Mouse (Mus musculus) lung, postnatal 0 days (tissue): Measurements from ENCODE around the gene Csnk1g2. TPM values are rescaled to one million over a fixed set of nuclear protein-coding genes. Genes with fewer than 3 reads are reported as not detected.

Experiments
- ATAC-seq: fragments of 200-750 bp; cut with Nextera tagmentation; 2 replicates; pipeline ENCODE4 v1.8.0; 2017; ENCODE audit warnings: moderate library complexity
- DNase-seq: peaks from one replicate; pipeline ENCODE4 v3.0.0-alpha.2; 2016; ENCODE audit warnings: low spot score
- H3K27ac ChIP-seq: fragments of 300-500 bp; sonication (generic); 2 replicates; pipeline ENCODE4 v1.5.1; 2014; ENCODE audit warnings: antibody characterized with exemption, mild to moderate bottlenecking, low read length, mixed read lengths
- H3K27me3 ChIP-seq: fragments of 300-500 bp; sonication (generic); replicated peaks from 2 replicates; pipeline ENCODE4 v1.6.1; 2014; ENCODE audit warnings: low read length, mixed read lengths; ENCODE audit not compliant: insufficient read depth
- H3K36me3 ChIP-seq: fragments of 300-500 bp; sonication (generic); 2 replicates; pipeline ENCODE4 v1.6.1; 2014; ENCODE audit warnings: low read length, mixed read lengths; ENCODE audit not compliant: insufficient read depth
- H3K4me1 ChIP-seq: fragments of 300-500 bp; sonication (generic); 2 replicates; pipeline ENCODE4 v1.6.1; 2014; ENCODE audit warnings: antibody characterized with exemption, low read depth, low read length, mixed read lengths; ENCODE audit not compliant: insufficient read depth
- H3K4me2 ChIP-seq: fragments of 300-500 bp; sonication (generic); replicated peaks from 2 replicates; pipeline ENCODE4 v1.6.1; 2014; ENCODE audit warnings: low read depth, mild to moderate bottlenecking, low read length, moderate library complexity, mixed read lengths
- H3K4me3 ChIP-seq: fragments of 300-500 bp; sonication (generic); 2 replicates; pipeline ENCODE4 v1.5.1; 2014; ENCODE audit warnings: low read depth, low read length
- H3K9ac ChIP-seq: fragments of 300-500 bp; sonication (generic); replicated peaks from 2 replicates; pipeline ENCODE4 v1.6.1; 2014; ENCODE audit warnings: low read depth, mild to moderate bottlenecking
- H3K9me3 ChIP-seq: fragments of 300-500 bp; sonication (generic); 2 replicates; pipeline ENCODE4 v1.6.1; 2016; ENCODE audit warnings: low read length, mixed read lengths
- CTCF ChIP-seq: IDR thresholded peaks from 2 replicates; pipeline ENCODE4 v1.5.1; 2016; ENCODE audit warnings: antibody characterized with exemption, mild to moderate bottlenecking
- EP300 ChIP-seq: IDR thresholded peaks from 2 replicates; pipeline ENCODE4 v1.6.1; 2016; ENCODE audit warnings: antibody characterized with exemption, mild to moderate bottlenecking, control low read depth
- WGBS: fragments of 180-500 bp; shearing (Covaris S2); extraction: QIAGEN DNeasy Blood & Tissue Kit; methylation state at CpG from one replicate; pipeline ENCODE4 v1.1.7; 2014; 5-methylcytosine and 5-hydroxymethylcytosine counted together
- polyA plus RNA-seq: library from polyadenylated mRNA; unstranded; fragments of >200 nt; fragmentation: Nextera tagmentation; extraction: Ambion mirVana; gene quantifications from 2 replicates; pipeline ENCODE4 v1.2.1, GENCODE M21; 2015

The Csnk1g2 gene
- polyA plus RNA-seq, 1 experiment from 2014 or later = 111 TPM

- ATAC-seq (no peak), DNase-seq (no peak)
- no peak overlapping the region for H3K27ac ChIP-seq
- whole genome bisulfite sequencing = 41% methylated on average over 8 of the region's 8 CpGs
- no peak overlapping the region for H3K4me2 ChIP-seq
- peaks cover 5% of the 10 kb centered on the region; the same call in 1 of the 2 replicates for H3K36me3 ChIP-seq
- H3K4me1 ChIP-seq = peaks cover 9% of the 10 kb centered on the region; the same call in 1 of the 2 replicates
- TF ChIP-seq CTCF = no peak
- no peak for TF ChIP-seq EP300
- no peaks in the 10 kb centered on the region for H3K27me3 ChIP-seq
- no peak overlapping the region for H3K4me3 ChIP-seq
- H3K9ac ChIP-seq = no peak overlapping the region
- no peaks in the 10 kb centered on the region for H3K9me3 ChIP-seq
Measured at GRCm38 (mm10) chr10:80619465-80620244, 3.0 kb upstream of the Csnk1g2 start.

GRCm38 (mm10) chr10:80620365-80620764, 2.3 kb upstream of the Csnk1g2 start:
- WGBS = 71% methylated on average over 9 of the region's 9 CpGs
- no peak overlapping the region for H3K9ac ChIP-seq
- no peak overlapping the region for H3K4me3 ChIP-seq
- no peak for TF ChIP-seq EP300
- TF ChIP-seq CTCF = no peak
- no peak for ATAC-seq
- no peak overlapping the region for H3K27ac ChIP-seq
- H3K4me1 ChIP-seq = peaks cover 9% of the 10 kb centered on the region; the same call in 1 of the 2 replicates
- H3K36me3 ChIP-seq = no peaks in the 10 kb centered on the region
- no peaks in the 10 kb centered on the region for H3K9me3 ChIP-seq
- H3K4me2 ChIP-seq = no peak overlapping the region
- no peaks in the 10 kb centered on the region for H3K27me3 ChIP-seq
- no peak for DNase-seq

- Histone ChIP-seq H3K27me3 (no peaks in the 10 kb centered on the region), H3K4me3 (peak overlapping the region; percentile 55), H3K4me2 (peak overlapping the region; percentile 62), H3K9ac (peak overlapping the region; percentile 29; the same call in 1 of the 2 replicates), H3K4me1 (peaks cover 9% of the 10 kb centered on the region; the same call in 1 of the 2 replicates), H3K27ac (peak overlapping the region; percentile 93), H3K9me3 (no peaks in the 10 kb centered on the region), H3K36me3 (no peaks in the 10 kb centered on the region)
- TF ChIP-seq EP300 = no peak
- no peak for TF ChIP-seq CTCF
- WGBS = 48% methylated on average over 16 of the region's 16 CpGs
- ATAC-seq (no peak), DNase-seq (no peak)
Measured at GRCm38 (mm10) chr10:80620796-80621689, 1.6 kb upstream of the Csnk1g2 start.

GRCm38 (mm10) chr10:80621690-80621939, 1.0 kb upstream of the Csnk1g2 start:
- DNase-seq (no peak), ATAC-seq (no peak)
- TF ChIP-seq EP300 (no peak), CTCF (no peak)
- Histone ChIP-seq H3K9me3 (no peaks in the 10 kb centered on the region), H3K4me1 (peaks cover 9% of the 10 kb centered on the region; the same call in 1 of the 2 replicates), H3K9ac (peak overlapping the region; percentile 29; the same call in 1 of the 2 replicates), H3K4me3 (peak overlapping the region; percentile 55), H3K27me3 (no peaks in the 10 kb centered on the region), H3K36me3 (no peaks in the 10 kb centered on the region), H3K4me2 (peak overlapping the region; percentile 62), H3K27ac (peak overlapping the region; percentile 93)
- WGBS = under 1% methylated on average over 9 of the region's 9 CpGs

GRCm38 (mm10) chr10:80621940-80622660, 538 bp upstream of the Csnk1g2 start:
- peak; percentile 96 for ATAC-seq
- Histone ChIP-seq H3K4me1 (peaks cover 9% of the 10 kb centered on the region; the same call in 1 of the 2 replicates), H3K4me3 (peak overlapping the region; percentile 69), H3K9ac (0 out of 2 replicates have a peak overlapping the region, but pooled peaks have one; percentile 30), H3K4me2 (peak overlapping the region; percentile 91), H3K9me3 (no peaks in the 10 kb centered on the region), H3K27ac (peak overlapping the region; percentile 93), H3K36me3 (no peaks in the 10 kb centered on the region), H3K27me3 (no peaks in the 10 kb centered on the region)
- peak; percentile 100 for DNase-seq
- WGBS = under 1% methylated on average over 64 of the region's 64 CpGs
- TF ChIP-seq EP300 = peak; percentile 57; the same call in 1 of the 2 replicates
- no peak for TF ChIP-seq CTCF
